9 mouse cellular contexts compared by ENCODE assay signal in genomic region chr10:116789096-116789495, GRCm38 (mm10).
DNase-seq lines count a peak whose midpoint lies in the region; ATAC-seq and TF ChIP-seq lines count a peak whose summit lies in the region.
"Had no signal": no experiment of that assay in that cellular context is flagged by ENCODE, and none has a peak within 500 bp of the region (broad histone marks: within the 10 kb centered on the region; RNA-seq: fewer than 3 reads in every experiment).

No protein-coding gene starts in this region.

- TF ChIP-seq POLR2A in liver, adult 2 months (IDR thresholded peaks at IDR 0.05; ENCODE audit: extremely low read depth, insufficient read depth, low read length) = no peak

- intact Hi-C loops in left cerebral cortex, postnatal 4 days (cut with DNase I) = no loop called here

- H3K4me2 ChIP-seq in liver, embryonic 11.5 days = no peak overlapping the region
- H3K4me2 ChIP-seq: heart, embryonic 15.5 days had no signal

- no peak overlapping the region for H3K4me3 ChIP-seq in liver, adult 2 months (ENCODE audit: insufficient read depth, low read depth, low read length)
- no peak overlapping the region for H3K4me3 ChIP-seq in liver, embryonic 11.5 days (ENCODE audit: low read depth, low read length)
- H3K4me3 ChIP-seq: heart, embryonic 15.5 days had no signal

- no peak overlapping the region for H3K27ac ChIP-seq in liver, adult 2 months (replicated peaks; ENCODE audit: insufficient read depth, low read depth, low read length)
- H3K27ac ChIP-seq in liver, embryonic 11.5 days (ENCODE audit: low read depth, low read length) = no peak overlapping the region
- H3K27ac ChIP-seq: heart, embryonic 15.5 days had no signal

- H3K27me3 ChIP-seq in liver, adult 2 months (ENCODE audit: control insufficient read depth, insufficient read depth, low read length) = no peaks in the 10 kb centered on the region
- no peaks in the 10 kb centered on the region for H3K27me3 ChIP-seq in liver, embryonic 11.5 days (replicated peaks; ENCODE audit: control insufficient read depth, insufficient read depth, low read length)

- no peak for ATAC-seq in liver, embryonic 11.5 days (replicated peaks; ENCODE audit: low FRiP score)

- no peaks in the 10 kb centered on the region for H3K79me2 ChIP-seq in liver, adult 2 months (ENCODE audit: control insufficient read depth, insufficient read depth, low read length)

- no peaks in the 10 kb centered on the region for H3K36me3 ChIP-seq in liver, adult 2 months (ENCODE audit: control insufficient read depth, insufficient read depth, low read length)
- H3K36me3 ChIP-seq in liver, embryonic 11.5 days (ENCODE audit: control insufficient read depth, insufficient read depth, low read length) = no peaks in the 10 kb centered on the region
- H3K36me3 ChIP-seq: heart, embryonic 15.5 days had no signal

- H3K9ac ChIP-seq in liver, adult 2 months (ENCODE audit: low read depth, low read length) = no peak overlapping the region
- no peak overlapping the region for H3K9ac ChIP-seq in liver, embryonic 11.5 days (ENCODE audit: low read depth, low read length)
- H3K9ac ChIP-seq: heart, embryonic 15.5 days had no signal

- peak; percentile 21 for DNase-seq in adrenal gland, postnatal 14 days
- no peak for DNase-seq in adrenal gland, adult 8-10 months
- peak; percentile 26 for DNase-seq in liver, adult 2 months (ENCODE audit: extremely low read depth, low read depth, low spot score)
- no peak for DNase-seq in liver, embryonic 11.5 days (ENCODE audit: low spot score)
- DNase-seq in c-Kit-positive CD71-positive TER-119-negative erythroid progenitor cells, embryonic 14.5 days (ENCODE audit: low read depth) = peak; percentile 6
- DNase-seq in left cerebral cortex, postnatal 4 days = peak; percentile 29
- DNase-seq in thymus, postnatal 36 days = peak; percentile 24 to 25
- DNase-seq in urinary bladder, postnatal 25 days (ENCODE audit: low spot score) = no peak

- H3K4me1 ChIP-seq in liver, adult 2 months (ENCODE audit: control insufficient read depth, insufficient read depth, low read length) = no peaks in the 10 kb centered on the region
- no peaks in the 10 kb centered on the region for H3K4me1 ChIP-seq in liver, embryonic 11.5 days (replicated peaks; ENCODE audit: control insufficient read depth, insufficient read depth, low read length)
- H3K4me1 ChIP-seq: heart, embryonic 15.5 days had no signal

- TF ChIP-seq CTCF in liver, adult 2 months (IDR thresholded peaks at IDR 0.05; ENCODE audit: low read depth, low read length) = peak; percentile 52

- H3K9me3 ChIP-seq in liver, embryonic 11.5 days (ENCODE audit: control insufficient read depth, low read length) = no peaks in the 10 kb centered on the region
- H3K9me3 ChIP-seq: heart, embryonic 15.5 days had no signal

Comparison
In these comparisons a context has a peak if more than half of its experiments do, and no peak if none do; other contexts are left out.
1. DNase-seq: peak in adrenal gland, postnatal 14 days (single experiment), liver, adult 2 months (single experiment), c-Kit-positive CD71-positive TER-119-negative erythroid progenitor cells, embryonic 14.5 days (single experiment), left cerebral cortex, postnatal 4 days (single experiment) and thymus, postnatal 36 days (2 of 2); none in adrenal gland, adult 8-10 months (single experiment), liver, embryonic 11.5 days (single experiment) and urinary bladder, postnatal 25 days (single experiment).